Comparison of ENCODE assay signal across 10 mouse cellular contexts in genomic region chr12:25890722-25891121, GRCm38 (mm10).
DNase-seq lines count a peak whose midpoint lies in the region; TF ChIP-seq lines count a peak whose summit lies in the region.
"Had no signal": no experiment of that assay in that cellular context is flagged by ENCODE, and none has a peak within 500 bp of the region (broad histone marks: within the 10 kb centered on the region; RNA-seq: fewer than 3 reads in every experiment).

No protein-coding gene starts in this region.

- no peak for TF ChIP-seq POLR2A in ES-Bruce4 (IDR thresholded peaks at IDR 0.05; ENCODE audit: insufficient read depth, low read length)

- H3K36me3 ChIP-seq in ES-Bruce4 (ENCODE audit: control insufficient read depth, insufficient read depth, low read length, poor library complexity, severe bottlenecking) = no peaks in the 10 kb centered on the region
- H3K36me3 ChIP-seq: limb, embryonic 13.5 days had no signal

- no peak for DNase-seq in layer of hippocampus, adult 2 months (ENCODE audit: low spot score in 2 of 2)
- no peak for DNase-seq in layer of hippocampus, adult 9-10 months (ENCODE audit: low spot score)
- DNase-seq in adrenal gland, postnatal 10 days = peak; percentile 57
- peak; percentile 29 to 73 for DNase-seq in kidney, postnatal 36 days
- DNase-seq in frontal cortex, postnatal 10 days (ENCODE audit: low spot score in 2 of 2) = no peak
- no peak for DNase-seq in ovary, postnatal 10 days (ENCODE audit: low spot score)
- DNase-seq in spleen, postnatal 14 days (ENCODE audit: low spot score in 2 of 2) = no peak

- H3K27me3 ChIP-seq in ES-Bruce4 (ENCODE audit: control insufficient read depth, insufficient read depth, low read length, poor library complexity, severe bottlenecking) = no peaks in the 10 kb centered on the region
- H3K27me3 ChIP-seq: limb, embryonic 13.5 days had no signal

- no peak overlapping the region for H3K27ac ChIP-seq in layer of hippocampus, adult 2 months
- no peak overlapping the region for H3K27ac ChIP-seq in ES-Bruce4 (ENCODE audit: insufficient read depth, low read length)
- H3K27ac ChIP-seq: limb, embryonic 13.5 days had no signal

- no peak overlapping the region for H3K9ac ChIP-seq in ES-Bruce4 (ENCODE audit: low read depth, poor library complexity, severe bottlenecking)
- H3K9ac ChIP-seq: limb, embryonic 13.5 days had no signal

- H3K4me1 ChIP-seq in ES-Bruce4 (ENCODE audit: control insufficient read depth, insufficient read depth, low read length) = no peaks in the 10 kb centered on the region

- TF ChIP-seq EP300 in ES-Bruce4 (IDR thresholded peaks at IDR 0.05; ENCODE audit: insufficient read depth, low read depth, low read length) = no peak

- peak; percentile 59 for TF ChIP-seq CTCF in layer of hippocampus, adult 2 months (conservative IDR thresholded peaks at IDR 0.05)
- TF ChIP-seq CTCF in ES-Bruce4 (IDR thresholded peaks at IDR 0.05; ENCODE audit: low read depth, low read length) = peak; percentile 28

- no peak overlapping the region for H3K4me3 ChIP-seq in layer of hippocampus, adult 2 months
- H3K4me3 ChIP-seq in ES-Bruce4 (ENCODE audit: low read depth, low read length) = no peak overlapping the region
- H3K4me3 ChIP-seq: erythroblast, embryonic 14.5 days; limb, embryonic 13.5 days had no signal

- H3K9me3 ChIP-seq in ES-Bruce4 (replicated peaks; ENCODE audit: control insufficient read depth, insufficient read depth, low read length, poor library complexity, severe bottlenecking) = no peaks in the 10 kb centered on the region
- H3K9me3 ChIP-seq: limb, embryonic 13.5 days had no signal

Comparison
In these comparisons a context has a peak if more than half of its experiments do, and no peak if none do; other contexts are left out.
1. DNase-seq: peak in adrenal gland, postnatal 10 days (single experiment) and kidney, postnatal 36 days (2 of 2); none in layer of hippocampus, adult 2 months (0 of 2), layer of hippocampus, adult 9-10 months (single experiment), frontal cortex, postnatal 10 days (0 of 2), ovary, postnatal 10 days (single experiment) and spleen, postnatal 14 days (0 of 2).